Mouse (Mus musculus) urinary bladder, postnatal 10 days (tissue): Measurements from ENCODE around the gene Slc27a1.

Experiments used
- DNase-seq: peaks from one replicate; pipeline ENCODE4 v3.0.0; 2022; ENCODE audit warnings: low spot score

Gene Slc27a1

DNA sequence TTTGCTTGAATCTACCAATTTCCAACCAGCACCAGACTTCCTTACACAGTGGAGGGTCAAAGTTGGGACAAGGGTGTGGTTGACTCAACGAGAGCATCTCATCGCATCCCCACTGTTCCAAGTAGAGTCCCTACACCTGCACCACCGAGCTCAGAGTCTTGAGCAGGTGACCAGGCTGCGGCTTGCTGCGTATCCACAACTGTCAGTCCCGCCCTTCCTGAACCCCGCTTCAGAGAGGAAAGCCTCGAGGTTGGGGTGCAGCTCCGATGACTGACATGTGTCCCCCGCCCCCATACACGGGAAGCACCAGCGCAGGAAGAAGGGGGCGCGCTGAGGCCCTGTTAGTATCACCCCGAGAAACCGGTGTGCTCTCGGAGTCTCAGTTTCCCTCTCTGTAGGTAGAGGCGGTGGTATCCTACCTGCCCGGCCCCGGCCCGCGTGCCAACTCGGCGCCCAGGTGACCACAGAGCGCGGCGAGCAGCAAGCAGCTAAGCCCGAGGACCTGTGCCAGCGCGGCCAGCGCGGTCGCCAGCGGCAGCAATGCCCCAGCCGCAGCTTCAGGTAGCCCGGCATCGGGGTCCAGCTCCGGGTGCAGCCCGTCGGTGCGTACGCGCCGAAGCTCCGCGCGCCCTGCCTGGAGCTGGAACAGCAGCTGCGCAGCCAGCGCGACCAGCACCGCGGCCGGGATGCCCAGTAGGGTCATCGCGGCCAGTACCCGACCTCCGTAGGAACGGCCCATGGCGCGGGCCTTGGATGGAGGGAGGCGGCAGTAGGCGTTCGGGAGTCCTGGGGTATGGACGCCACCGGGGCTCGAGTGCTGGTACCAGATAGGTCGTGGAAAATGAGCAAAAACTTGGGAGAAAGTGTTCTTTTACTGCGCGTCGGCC, 10.4 kb upstream of the Slc27a1 start, which contains the start of gene Tmem221:
TSS of gene Tmem221 (minus strand) at position 801 of the 887 bp plus-strand sequence.
- DNase-seq, result no peak

DNA sequence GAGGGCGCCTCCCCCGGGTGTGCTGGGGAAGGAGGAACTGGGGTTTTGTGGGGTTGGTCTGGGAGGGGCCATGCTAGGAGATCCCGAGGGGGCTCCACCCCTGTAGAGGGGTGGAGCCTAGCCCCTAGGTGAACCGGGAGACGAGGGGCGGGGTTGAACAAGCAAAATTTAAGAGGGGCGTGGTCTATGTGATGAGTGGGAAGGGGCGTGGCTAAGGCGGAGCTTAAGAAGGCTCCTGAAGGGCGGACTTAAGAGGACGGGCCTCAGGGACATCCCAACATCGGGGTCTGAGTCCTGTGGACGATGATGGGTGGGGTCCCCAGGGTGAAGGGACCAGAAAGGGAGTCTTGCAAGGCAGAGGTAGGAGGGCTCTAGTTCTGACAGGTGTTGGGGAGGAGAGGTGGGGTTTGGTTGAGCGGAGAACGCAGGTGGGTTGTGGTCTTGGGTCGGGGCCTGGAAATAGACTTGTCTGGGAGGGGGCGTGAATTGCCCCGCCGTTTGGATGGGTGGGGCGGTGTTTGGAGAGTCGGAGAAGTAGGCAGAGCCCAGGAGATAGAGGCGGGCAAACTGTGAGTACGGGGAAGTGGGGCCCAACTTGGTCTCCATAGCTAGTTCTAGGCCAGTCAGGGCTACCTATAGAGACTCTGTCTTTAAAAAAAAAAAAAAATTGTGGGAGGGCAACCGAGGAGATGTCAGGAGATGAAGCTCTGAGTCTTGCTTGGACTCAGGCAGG, 9.6 kb upstream of the Slc27a1 start:
- DNase-seq, result no peak

DNA sequence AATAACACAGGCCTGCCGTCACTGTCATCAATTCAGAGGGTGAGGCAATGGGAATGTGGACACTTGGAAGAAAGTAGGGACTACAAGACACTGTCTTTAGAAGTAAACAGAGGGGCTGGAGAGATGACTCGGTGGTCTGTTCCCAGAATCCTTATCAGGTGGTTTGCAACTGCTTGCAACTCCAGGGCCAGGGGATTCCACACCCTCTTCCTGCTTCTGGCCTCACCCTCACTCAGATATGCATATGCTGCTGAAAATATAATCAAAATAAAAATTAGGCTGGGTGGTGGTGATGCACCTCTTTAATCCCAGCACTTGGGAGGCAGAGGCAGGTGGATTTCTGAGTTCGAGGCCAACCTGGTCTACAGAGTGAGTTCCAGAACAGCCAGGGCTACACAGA, 8.6 kb upstream of the Slc27a1 start:
- DNase-seq, result no peak

DNA sequence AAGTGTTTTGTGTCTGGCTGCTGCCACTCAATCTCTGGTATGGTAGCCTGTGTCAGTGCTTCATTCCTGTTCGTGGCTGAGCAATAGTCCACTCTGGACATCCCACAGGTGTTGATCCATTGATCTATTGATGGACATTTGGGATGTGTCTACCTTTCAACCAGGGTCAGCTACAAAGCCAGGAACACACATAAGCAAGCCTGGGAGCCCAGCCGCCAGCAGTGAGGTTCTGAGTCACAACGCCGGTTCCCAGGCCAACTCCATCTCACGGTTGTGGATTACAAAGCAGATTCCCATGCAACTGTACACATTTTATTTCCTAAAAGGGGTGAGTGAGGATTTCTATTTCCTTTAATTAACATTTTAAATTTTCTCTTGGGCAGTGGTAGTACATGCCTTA, 7.9 kb upstream of the Slc27a1 start:
- DNase-seq, result no peak

DNA sequence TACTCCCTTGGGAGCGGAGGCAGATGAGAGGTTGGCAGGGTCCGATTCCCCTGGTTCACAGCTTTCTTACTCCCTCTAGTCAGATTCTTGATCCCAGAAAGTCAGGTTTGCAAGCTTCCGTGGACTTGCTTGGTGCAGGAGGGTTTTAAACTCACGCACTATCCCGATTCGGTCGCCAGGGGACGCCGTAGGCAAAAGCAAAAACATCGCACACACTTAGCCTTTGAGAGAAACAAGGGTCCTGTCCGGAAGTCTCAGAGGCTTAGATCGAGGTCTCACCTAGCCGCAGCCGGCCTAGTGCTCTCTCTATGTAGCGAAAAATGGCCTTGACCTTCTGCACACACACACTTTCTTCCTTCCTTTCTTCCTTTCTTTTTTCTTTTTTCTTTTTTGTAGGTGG, 7.3 kb upstream of the Slc27a1 start:
- DNase-seq, result no peak

DNA sequence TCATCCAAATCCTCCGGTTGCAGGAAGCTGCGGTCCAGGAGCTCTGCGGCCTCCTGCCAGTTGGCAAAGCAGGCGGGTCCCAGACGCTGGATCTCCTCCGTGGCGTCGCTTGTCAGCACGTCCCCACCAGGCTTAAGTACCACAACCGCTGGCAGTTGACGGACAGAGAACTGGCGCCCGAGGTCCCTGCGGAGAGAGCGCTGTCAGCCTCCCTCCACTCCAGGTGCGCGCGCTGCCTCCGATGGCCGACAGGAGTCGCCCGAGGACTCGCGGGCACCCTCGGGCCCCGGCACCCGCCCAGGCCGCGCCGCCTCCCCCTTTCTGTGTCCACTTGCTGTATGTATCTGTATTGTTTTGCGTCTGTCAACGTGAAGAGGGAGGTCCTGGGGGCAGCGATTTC, 5.9 kb upstream of the Slc27a1 start:
- peak; percentile 50 for DNase-seq

DNA sequence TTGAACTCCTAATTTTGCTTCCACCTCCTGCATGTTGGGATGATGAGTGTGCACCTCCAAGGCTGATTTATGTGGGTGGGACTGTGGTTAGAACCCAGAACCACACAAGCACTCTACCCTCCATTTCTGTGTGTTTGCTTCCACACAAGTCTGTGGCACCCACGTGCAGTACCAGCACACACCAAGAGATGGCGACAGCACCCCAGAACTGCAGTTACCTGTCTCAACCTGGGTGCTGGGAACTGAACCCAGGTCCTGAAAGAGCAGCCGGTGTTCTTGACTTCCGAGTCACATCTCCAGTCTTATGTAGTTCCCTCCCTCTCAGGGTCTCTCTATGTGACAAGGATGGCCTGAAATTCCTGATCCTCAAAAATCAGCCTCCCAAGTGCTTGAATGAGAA, 4.7 kb upstream of the Slc27a1 start:
- DNase-seq, result no peak

DNA sequence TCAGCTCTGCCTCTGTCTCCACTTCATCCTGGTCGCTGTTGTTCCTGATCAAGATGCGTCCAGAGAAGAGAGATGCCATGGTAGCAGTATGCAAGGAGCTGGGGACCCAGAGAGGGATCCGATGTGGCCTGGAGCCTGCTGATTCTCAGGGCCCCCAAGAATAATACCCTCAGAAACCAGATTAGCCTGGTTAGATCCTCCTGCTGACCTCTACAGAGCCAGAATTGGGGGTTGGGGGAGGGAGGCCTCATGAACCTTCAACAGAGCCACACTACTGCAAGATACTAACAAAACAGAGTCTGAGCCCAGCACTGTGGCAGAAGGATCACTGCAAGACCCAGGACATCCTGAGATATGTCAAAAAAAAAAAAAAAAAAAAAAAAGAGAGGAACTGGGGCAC, 2.2 kb upstream of the Slc27a1 start, which contains the start of gene Nxnl1:
TSS of gene Nxnl1 (minus strand) at position 101 of the 400 bp plus-strand sequence.
- no peak for DNase-seq

DNA sequence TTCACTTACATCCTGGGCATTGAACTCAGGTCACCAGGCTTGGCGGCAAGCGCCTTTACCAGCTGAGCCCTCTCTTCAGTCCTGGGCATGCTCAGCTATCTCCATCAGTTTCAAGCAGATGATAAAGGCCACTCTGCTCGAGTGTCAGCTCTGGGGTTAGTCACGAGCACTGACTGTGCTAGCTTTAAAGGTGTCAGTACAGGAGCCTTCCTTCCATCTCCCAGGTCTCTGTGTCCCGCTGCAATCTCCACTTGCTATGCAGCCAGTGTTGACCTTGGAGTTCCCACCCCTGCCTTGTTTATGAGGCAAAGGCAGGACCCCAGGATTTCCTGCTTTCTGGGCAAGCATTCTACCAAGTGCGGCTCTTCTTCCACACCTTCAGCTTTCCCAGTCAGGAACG, 1.1 kb upstream of the Slc27a1 start:
- DNase-seq, result no peak

DNA sequence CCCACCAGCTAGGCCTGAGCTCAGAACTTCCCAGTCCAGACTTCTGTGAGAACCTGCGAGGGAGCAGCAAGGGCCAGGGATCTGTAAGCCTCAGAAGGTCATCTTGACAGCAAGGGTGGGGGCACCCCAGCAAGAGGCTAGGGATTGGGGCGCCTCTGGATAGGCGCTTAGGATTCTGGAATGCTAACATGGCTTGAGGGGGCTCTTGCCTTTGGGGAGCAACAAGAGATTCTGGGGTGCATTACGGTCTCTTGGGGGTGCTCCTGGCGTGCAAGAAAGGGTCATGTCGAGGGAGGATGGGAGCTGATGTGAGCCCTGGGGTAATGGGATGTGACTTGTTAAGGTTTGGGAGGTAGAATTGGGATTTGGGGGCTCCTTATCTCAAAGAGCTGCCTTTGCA, 259 bp downstream of the Slc27a1 start:
- DNase-seq, result no peak

DNA sequence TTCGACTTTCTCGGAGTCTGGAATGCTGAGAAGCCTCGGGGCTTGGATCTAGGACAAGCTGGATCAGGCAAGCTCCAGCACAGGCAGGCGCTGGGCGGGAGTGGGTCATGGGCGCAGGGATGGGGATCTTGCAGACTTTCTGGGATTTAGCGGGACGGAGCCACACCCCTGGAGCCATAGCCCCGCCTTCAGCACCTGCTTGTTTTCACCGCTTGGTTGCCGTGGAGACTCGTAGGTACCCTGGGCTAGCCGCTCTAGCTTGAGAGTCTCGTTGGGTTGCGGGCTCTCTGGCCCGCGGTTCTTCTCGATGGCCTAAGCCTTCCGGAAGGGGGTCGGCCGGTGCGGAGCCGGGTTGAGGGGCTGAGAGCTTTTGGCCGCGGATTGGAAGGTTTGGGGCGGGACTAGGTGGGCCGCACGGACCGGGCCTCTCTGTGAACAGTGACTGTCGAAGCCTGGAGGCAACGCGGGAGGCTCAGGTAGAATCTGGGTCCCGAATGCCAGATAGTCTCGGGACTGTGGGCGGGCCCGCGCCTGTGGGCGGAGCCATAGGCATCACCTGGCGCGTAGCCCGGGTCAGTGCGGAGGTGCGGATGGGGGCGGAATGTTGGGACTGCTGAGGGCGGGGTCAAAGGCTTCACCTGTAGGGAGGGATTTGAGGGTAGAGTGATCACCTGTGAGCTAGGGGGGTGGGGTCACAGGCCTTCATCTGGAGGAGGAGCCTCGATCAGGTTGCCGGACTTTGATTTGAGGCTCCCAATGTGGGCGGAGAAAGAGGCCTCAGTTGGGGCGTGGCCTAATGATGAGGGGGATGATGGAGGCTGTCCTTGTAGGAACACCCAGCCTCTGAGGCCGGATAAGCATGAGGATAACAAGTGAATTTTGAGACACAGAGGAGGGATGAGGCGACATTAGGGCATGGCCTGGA, 946 bp downstream of the Slc27a1 start:
- DNase-seq, result peak; percentile 66

DNA sequence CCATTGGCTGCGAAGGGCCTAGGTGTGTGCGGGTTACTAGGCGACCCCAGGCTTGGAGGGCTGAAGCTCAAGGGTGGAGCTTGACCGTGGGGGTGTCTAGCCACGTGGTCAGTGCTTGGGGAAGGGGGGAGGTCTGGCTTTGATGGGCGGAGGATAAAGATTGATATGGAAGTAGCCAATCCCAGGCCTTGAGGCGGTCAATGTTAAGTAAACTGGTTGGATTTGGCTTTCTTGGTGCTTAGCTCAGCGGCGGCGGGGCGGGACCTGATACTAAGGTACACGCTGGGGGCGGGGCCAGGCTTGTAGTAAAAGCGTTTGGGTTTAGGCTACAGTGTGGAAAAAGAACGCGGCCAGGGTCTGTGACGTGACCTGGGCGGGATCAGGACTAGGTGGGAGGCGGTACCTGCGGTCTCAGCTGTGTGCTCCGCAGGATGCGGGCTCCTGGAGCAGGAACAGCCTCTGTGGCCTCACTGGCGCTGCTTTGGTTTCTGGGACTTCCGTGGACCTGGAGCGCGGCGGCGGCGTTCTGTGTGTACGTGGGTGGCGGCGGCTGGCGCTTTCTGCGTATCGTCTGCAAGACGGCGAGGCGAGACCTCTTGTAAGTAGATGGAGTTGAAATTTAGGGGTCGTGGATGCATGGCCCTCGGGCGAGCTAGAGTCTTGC, 1.7 kb downstream of the Slc27a1 start:
- DNase-seq, result peak; percentile 81

DNA sequence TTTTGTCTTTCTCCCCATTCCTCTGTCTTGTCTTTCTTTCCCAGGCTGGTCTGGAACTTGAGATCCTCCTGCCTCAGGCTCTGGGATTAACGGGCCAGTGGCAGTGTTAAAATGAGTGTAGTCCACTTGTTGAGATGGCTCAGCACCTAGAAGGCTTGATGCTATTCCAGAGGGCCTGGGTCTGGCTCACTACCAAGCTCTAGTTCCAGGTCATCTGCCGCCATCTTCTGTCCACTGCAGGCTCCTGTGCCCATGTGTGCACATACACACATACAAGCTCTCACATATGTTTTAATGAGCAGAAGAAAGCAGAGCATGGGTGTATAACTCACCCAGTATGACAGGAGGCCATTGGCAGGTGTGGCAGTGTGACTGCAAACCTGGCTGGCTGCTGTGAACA, 3.4 kb downstream of the Slc27a1 start:
- DNase-seq, result no peak

DNA sequence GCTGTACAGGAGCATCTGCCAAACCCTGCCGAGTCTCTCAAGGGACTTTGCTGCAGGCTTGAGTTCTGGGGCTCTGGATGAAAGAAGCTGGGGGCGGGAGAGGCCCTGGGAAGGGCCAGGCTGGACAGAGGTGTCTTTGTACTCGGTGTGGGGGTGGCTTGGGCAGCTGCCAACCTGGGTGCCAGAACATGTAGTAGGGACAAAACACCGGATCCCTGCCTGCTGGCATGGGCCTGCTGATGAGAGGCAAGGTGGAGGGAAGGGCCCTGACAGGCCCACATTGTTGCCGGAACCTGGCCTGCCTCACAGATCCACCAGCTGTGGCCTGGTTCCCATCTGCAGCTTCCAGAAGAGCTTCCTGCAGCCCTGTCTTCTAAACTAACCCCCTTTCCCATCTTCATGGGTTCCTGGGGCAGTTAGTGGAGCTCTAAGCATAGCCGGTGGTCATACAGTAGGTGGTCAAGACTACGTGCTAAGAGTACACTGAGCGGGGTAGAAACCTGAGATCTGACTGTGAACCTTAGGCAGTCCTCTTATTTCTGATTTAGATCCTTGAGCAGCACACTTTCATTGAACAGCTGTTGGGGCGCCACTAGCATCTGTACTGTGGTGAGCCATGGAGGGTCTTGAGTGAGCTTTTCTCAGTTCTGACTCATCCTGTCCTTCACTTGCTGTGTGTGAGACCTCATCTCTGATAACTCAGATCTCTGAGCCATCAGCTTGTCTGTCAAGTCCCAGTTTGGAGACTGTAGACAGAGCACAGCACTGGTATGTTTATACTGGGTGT, 4.4 kb downstream of the Slc27a1 start:
- DNase-seq, result no peak

DNA sequence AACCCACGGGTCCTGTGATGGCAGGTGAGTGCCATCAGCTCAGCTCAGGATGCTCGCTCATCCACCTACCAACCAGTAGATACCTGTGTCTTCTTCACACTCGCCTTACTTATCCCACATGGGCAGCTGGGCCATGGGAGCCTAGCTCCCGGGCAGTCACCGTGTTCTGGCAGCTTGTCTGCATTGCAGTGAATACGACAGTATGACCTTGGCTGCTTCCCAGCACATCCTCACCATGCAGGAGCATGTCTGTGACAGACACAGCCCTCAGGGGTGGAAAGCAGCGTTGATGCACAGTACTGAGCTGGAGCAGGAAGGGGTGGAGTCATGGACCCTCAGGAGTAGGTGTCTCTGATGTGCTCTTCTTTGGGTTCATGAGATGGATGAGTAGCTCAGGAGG, 5.7 kb downstream of the Slc27a1 start:
- DNase-seq, result no peak

DNA sequence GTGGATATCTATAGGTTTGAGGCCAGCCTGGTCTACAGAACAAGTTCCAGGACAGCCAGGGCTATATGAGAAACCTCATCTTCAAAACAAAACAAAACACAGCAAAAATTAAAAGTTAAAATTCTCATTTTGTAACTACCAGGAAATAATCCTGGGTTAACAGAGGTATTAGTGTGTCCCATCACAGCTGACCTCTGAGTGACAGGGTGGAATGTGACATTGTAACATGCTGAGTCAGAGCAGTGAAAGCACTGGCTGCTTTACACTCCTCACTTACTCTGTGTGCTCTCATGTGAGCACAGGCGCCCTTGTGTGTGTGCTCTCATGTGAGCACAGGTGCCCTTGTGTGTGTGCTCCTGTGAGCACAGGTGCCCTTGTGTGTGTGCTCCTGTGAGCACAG, 6.3 kb downstream of the Slc27a1 start:
- no peak for DNase-seq

DNA sequence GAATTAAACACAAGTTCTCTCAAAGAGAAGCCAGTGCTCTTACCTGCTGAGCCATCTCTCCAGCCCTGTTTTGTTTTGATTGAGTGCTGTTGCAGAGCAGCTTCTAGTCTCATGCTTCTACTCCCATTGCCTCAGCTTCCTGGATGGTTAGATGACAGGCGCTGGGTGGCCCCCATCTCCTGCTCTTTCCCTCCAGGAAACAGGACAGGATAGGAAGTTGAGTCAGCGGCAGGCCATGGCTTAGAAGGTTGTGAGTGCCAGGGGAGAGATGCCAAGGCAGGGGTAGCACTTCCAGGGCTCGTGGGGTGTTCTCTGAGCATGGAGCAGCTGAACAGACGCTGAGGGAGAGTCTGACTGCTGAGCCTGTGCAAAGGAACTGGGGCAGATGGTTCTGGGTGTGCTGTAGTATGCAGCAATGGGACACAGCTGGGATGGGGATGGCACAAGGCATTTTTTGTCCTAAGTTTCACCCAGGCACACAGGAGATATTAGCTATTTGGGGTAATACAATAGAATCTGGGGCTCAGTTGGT, 9.2 kb downstream of the Slc27a1 start:
- DNase-seq, result no peak

DNA sequence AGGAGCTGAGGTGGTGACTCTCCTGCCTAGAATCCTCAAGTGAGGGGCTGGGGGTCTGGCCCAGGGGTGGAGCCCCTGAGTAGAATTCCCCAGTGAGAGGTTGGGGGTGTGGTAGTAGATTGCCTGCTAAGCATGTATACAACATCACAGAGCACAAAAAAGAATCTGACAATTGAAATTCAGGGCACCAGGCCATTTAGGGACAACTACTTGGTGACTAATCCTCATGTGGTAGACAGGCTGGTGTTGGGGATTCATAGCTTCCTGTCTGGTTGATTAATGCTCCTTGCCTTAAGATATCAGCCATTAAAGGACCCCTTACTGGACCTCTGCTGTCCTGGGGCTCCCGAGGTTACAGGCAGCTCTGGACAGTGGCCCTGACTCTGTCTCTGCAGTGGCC, 10.3 kb downstream of the Slc27a1 start:
- no peak for DNase-seq

DNA sequence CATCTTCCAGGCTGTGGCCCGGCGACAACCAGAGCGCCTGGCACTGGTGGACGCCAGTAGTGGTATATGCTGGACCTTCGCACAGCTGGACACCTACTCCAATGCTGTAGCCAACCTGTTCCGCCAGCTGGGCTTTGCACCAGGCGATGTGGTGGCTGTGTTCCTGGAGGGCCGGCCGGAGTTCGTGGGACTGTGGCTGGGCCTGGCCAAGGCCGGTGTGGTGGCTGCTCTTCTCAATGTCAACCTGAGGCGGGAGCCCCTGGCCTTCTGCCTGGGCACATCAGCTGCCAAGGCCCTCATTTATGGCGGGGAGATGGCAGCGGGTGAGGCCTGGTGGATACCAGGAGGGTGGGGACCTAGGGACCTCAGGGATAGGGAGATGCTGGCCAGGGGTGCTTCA, 10.8 kb downstream of the Slc27a1 start:
- no peak for DNase-seq

DNA sequence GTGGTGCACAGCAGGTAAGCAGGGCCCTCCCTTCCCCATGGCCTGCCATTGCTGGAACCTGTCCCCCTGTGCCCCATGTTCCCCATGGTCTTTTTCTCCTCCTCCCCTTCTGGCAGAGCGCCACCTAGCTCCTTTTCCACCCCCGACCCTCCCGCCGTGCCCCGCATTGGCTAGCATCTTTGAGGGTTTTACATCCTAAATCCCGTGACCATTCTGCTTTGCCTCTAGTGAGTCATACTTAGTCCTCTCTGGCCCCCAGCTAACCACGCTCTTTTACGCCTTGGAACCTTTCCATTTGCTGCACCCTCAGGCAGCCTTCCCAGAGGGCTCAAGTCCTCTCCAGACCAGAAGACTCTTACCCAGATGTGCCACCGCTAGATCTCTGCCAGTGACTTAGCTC, 11.5 kb downstream of the Slc27a1 start:
- DNase-seq, result no peak

DNA sequence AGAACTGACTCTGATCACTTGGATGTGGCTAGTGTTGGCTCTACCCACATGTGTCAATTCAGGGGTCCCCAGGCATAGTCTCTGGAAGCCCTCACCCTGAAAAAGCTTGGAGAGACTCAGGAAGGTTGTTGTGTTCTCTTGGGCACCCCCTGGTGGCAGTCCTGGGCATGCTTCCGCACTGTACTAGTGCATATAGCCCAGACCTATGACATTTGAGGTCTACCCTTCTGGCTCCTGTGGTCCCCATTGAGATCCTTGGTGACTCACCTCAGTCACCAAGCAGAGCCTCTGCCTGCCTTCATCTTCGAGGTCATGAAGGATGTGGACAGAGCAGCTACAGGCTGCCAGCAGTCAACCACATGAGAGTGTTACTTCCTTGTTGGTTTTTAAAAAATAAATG, 18.2 kb downstream of the Slc27a1 start:
- no peak for DNase-seq
